Mouse (Mus musculus) myocyte (in vitro differentiated cells): ENCODE results near the gene March7.
A peak's percentile ranks its signal among the peaks of the same experiment; 100 is the strongest.

Source experiments
- CEBPB ChIP-seq: IDR thresholded peaks from 2 replicates; pipeline ENCODE4 v1.6.1; 2011; ENCODE audit warnings: mild to moderate bottlenecking, moderate library complexity; ENCODE audit not compliant: poor library complexity, insufficient read depth, severe bottlenecking
- E2F4 ChIP-seq: IDR thresholded peaks from one replicate; pipeline ENCODE4 v1.6.1; 2011; ENCODE audit warnings: mild to moderate bottlenecking, control low read depth, moderate library complexity; ENCODE audit not compliant: insufficient read depth
- MAX ChIP-seq: IDR thresholded peaks from one replicate; pipeline ENCODE4 v1.6.1; 2011; ENCODE audit warnings: low read depth, mild to moderate bottlenecking, control low read depth
- MYOD1 ChIP-seq, 3 experiments: IDR thresholded peaks; one replicate each; pipeline ENCODE4 v1.6.1; 2011; ENCODE audit warnings: control low read depth in 2 of 3, low read depth in 2 of 3, mild to moderate bottlenecking in 2 of 3, moderate library complexity in 1 of 3; ENCODE audit not compliant: insufficient read length in 2 of 3, control insufficient read depth in 1 of 3
- MYOG ChIP-seq, 3 experiments: IDR thresholded peaks; one replicate each; pipeline ENCODE4 v1.6.1; 2011; ENCODE audit warnings: control low read depth in 2 of 3, low read depth in 2 of 3, mild to moderate bottlenecking in 2 of 3; ENCODE audit not compliant: insufficient read length in 2 of 3, control insufficient read depth in 1 of 3, insufficient read depth in 1 of 3
- POLR2A ChIP-seq: IDR thresholded peaks from one replicate; pipeline ENCODE4 v1.6.1; 2011; ENCODE audit warnings: low read depth, mild to moderate bottlenecking, control low read depth, moderate library complexity; ENCODE audit not compliant: insufficient read length
- POLR2AphosphoS2 ChIP-seq: IDR thresholded peaks from one replicate; pipeline ENCODE4 v1.6.1; 2011; ENCODE audit warnings: low read depth, control low read depth; ENCODE audit not compliant: insufficient read length
- REST ChIP-seq: IDR thresholded peaks from one replicate; pipeline ENCODE4 v1.6.1; 2011; ENCODE audit warnings: mild to moderate bottlenecking, control low read depth, moderate library complexity; ENCODE audit not compliant: insufficient read depth, insufficient read length
- TCF12 ChIP-seq: IDR thresholded peaks from one replicate; pipeline ENCODE4 v1.6.1; 2011; ENCODE audit warnings: mild to moderate bottlenecking, control low read depth; ENCODE audit not compliant: poor library complexity, insufficient read depth, severe bottlenecking
- TCF3 ChIP-seq: IDR thresholded peaks from one replicate; pipeline ENCODE4 v1.6.1; 2011; ENCODE audit warnings: low read depth, control low read depth; ENCODE audit not compliant: insufficient read length
- USF1 ChIP-seq: IDR thresholded peaks from one replicate; pipeline ENCODE4 v1.6.1; 2011; ENCODE audit warnings: low read depth, mild to moderate bottlenecking, control low read depth, moderate library complexity

DNA sequence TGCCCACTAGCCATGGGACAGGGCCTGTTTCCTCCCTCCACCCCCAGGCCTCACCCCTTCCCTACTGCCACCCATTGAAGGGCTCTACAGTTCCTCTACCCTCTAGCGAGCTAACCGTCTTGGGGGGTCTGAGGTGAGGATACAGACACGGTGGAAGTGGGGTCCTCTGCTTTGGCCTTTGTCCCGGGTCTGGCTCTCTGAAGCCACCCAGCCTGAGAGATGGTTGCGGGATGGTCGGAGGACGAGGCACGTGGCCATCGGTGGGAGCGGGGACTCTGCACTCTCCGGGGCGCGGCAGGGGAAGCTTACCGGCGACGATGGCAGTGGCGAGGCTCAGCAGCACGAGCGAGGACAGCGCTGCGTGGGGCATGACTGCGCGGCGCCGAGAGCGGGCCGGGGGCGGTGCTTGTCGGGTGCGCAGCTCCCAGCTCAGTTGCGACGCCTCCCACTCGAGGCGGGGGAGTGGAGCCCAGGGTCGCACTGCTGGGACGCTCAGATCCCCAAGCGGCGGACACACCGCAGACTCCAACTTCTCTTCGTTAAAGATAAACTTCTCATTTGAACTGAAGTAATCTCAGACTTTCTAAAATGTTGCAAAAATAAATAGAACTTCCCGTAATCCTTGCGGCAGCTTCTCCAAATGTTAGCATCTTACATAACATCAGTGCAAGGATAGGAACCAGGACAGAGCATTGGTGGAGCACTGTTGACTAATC is 74.2 kb downstream of the March7 start:
- TF ChIP-seq POLR2A (peak; percentile 46), E2F4 (no peak), REST (peak; percentile 2), CEBPB (no peak), TCF3 (no peak), USF1 (no peak), MYOG (IDR thresholded peaks at IDR 0.05; ENCODE audit: control insufficient read depth in 1 of 3, insufficient read depth in 1 of 3, insufficient read length in 2 of 3, low read depth in 2 of 3) (no peak), POLR2AphosphoS2 (no peak), MYOD1 (IDR thresholded peaks at IDR 0.05; ENCODE audit: control insufficient read depth in 1 of 3, insufficient read length in 2 of 3, low read depth in 2 of 3) (no peak), TCF12 (no peak), MAX (no peak)
